Mouse (Mus musculus) inflammation-experienced regulatory T-cells (primary cell): ENCODE results near the gene Tmem125. TPM values are rescaled to one million over a fixed set of nuclear protein-coding genes. Genes with fewer than 3 reads are reported as not detected.

ENCODE experiments used
- polyA plus RNA-seq, 2 experiments: library from polyadenylated mRNA; unstranded; fragments of 100-300 nt; shearing (Covaris generic); gene quantifications; one replicate each; pipeline ENCODE4 v1.2.1; 2017

Gene Tmem125
- under 1 TPM in 1 of 2 experiments, not detected in 1; 0.28 TPM for polyA plus RNA-seq

DNA sequence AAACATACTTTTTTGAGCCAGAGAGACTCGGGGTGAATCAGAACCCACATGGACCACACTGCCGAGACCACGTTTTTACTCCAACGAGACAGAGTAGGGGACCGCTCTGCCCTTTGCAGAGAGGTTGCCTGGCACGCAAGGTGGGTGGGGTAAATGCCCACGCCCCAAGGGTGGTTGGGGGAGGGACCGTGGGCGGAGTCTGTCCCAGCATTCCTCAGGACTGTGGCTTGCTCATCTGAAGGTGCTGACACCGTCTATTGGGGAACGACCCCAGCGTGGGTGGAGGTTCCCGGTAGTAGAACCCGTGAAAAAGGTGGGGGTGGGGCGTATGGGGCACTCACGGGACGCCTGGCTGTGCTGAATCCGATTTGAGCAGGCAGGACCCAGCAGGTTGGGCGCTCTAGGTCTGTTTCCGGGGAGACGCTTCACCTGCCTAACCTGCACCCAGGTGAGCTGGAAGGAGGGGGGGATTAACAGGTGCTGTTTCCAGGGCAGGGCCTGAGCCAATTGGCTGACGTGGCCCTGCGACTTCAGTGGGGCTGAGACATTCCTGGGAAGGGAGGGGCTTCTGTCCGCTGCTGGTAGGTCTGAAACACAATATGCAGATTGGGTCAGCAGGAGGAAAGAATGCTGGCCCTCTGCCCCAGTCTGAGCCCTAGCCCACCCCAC is at the start of gene Tmem125:
Tmem125 (minus strand) TSS at position 453 of the 669 bp plus-strand sequence.

DNA sequence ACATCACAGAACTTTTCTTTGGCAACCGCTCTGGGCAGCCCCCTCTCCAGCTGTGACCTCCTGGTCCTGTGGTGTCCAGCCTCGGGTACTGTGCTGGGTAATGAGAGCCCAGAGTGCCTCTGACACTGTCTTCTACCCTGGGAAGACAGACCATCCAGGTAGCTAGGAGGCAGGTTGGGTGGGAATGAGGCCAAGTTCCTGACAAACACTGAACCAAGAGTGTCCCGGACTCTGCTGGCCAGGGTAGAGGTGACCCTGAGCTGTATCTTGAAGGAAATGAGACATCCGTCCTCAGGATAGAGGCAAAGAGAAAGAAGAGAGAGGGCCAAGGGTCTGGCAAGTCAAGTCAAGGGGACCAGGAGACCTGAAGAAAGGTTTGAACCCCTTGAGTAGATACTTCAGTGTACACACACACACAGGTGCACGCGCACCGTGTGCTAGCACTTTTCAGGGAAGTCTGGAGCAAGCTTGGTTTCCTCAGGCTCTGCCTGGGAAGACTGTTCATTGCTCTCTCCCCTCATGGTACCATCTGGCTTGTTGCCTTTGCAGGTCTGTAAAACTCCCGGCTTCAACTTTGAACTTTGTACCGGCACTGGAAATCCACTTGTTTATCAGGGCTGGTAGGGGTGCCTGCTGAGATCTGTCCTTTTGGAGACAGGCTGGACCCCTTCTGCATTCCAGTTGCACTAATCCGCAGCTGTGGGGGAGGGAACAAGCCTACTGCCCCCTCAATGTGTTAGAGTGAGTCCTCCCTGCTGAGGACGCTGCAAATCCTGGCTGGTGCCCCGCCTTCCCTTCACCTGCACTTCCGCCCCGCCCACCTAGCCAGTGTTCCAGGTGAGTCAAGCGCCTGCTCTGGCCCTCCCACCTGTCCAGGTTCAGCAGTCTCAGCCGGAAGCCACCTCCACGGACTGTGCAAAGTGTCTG is 17.2 kb downstream of the Tmem125 start, which contains the start of gene 2610528J11Rik:
2610528J11Rik (plus strand) TSS at position 592 of the 927 bp plus-strand sequence.

Other genes with a start within 250 kb of the Tmem125 start
- gene Szt2, start 134.8 kb downstream of the Tmem125 start, polyA plus RNA-seq = 10 to 100 TPM; 12.9 to 13.0 TPM
- 100 to 1,000 TPM in 1 of 2 experiments, 10 to 100 TPM in 1; 97.0 to 116 TPM for gene Med8, start 134.7 kb downstream of the Tmem125 start, polyA plus RNA-seq
- 100 to 1,000 TPM; 138 to 167 TPM for gene Elovl1, start 116.0 kb downstream of the Tmem125 start, polyA plus RNA-seq
- gene Cdc20, start 106.7 kb downstream of the Tmem125 start, polyA plus RNA-seq = 1 to 10 TPM; 7.9 to 8.7 TPM
- gene Mpl, start 86.5 kb downstream of the Tmem125 start, polyA plus RNA-seq = under 1 TPM; 0.14 to 0.40 TPM
- under 1 TPM in 1 of 2 experiments, not detected in 1; 0.59 TPM for gene Tie1, start 54.0 kb downstream of the Tmem125 start, polyA plus RNA-seq
- under 1 TPM in 1 of 2 experiments, not detected in 1; 0.17 TPM for gene 2610528J11Rik, start 17.0 kb downstream of the Tmem125 start, polyA plus RNA-seq
- under 1 TPM; 0.08 to 0.42 TPM for gene Cfap57, start 76.7 kb upstream of the Tmem125 start, polyA plus RNA-seq
- gene Ebna1bp2, start 76.8 kb upstream of the Tmem125 start, polyA plus RNA-seq = 100 to 1,000 TPM; 149 to 167 TPM
- gene Olfr62, start 114.9 kb upstream of the Tmem125 start, polyA plus RNA-seq = not detected
- gene Olfr1342, start 148.7 kb upstream of the Tmem125 start, polyA plus RNA-seq = not detected
- 1 to 10 TPM in 1 of 2 experiments, under 1 TPM in 1; 0.43 to 2.0 TPM for gene Olfr1341, start 159.5 kb upstream of the Tmem125 start, polyA plus RNA-seq
- gene Olfr1340, start 176.1 kb upstream of the Tmem125 start, polyA plus RNA-seq = under 1 TPM in 1 of 2 experiments, not detected in 1; 0.10 TPM
- not detected for gene Olfr1339, start 188.1 kb upstream of the Tmem125 start, polyA plus RNA-seq
- gene Olfr1338, start 214.7 kb upstream of the Tmem125 start, polyA plus RNA-seq = under 1 TPM in 1 of 2 experiments, not detected in 1; 0.45 TPM
- not detected for gene Olfr1337, start 238.5 kb upstream of the Tmem125 start, polyA plus RNA-seq